Mouse (Mus musculus) megakaryocyte, embryonic 14.5 days (primary cell): ENCODE measurements around the gene Ccdc87. TPM values are rescaled to one million over a fixed set of nuclear protein-coding genes. Genes with fewer than 3 reads are reported as not detected.

ENCODE experiments used
- H3K27me3 ChIP-seq: replicated peaks from 2 replicates; pipeline ENCODE3; 2012; ENCODE audit warnings: inconsistent platforms
- H3K36me3 ChIP-seq: replicated peaks from 2 replicates; pipeline ENCODE3; 2012; ENCODE audit warnings: low read length, inconsistent platforms, mixed read lengths
- H3K4me1 ChIP-seq: 2 replicates; pipeline ENCODE4 v1.6.1; 2012; ENCODE audit warnings: inconsistent platforms
- H3K4me3 ChIP-seq: replicated peaks from 2 replicates; pipeline ENCODE3; 2012; ENCODE audit warnings: moderate library complexity, mild to moderate bottlenecking, inconsistent platforms
- H3K9me3 ChIP-seq: 2 replicates; pipeline ENCODE4 v1.6.1; 2012; ENCODE audit warnings: inconsistent platforms
- FLI1 ChIP-seq: IDR thresholded peaks from 2 replicates; pipeline ENCODE4 v1.6.1; 2012; ENCODE audit warnings: low read length, inconsistent platforms, mixed read lengths
- GATA1 ChIP-seq: IDR thresholded peaks from 3 replicates; pipeline ENCODE4 v1.6.1; 2012; ENCODE audit warnings: mixed read lengths, low read length, inconsistent platforms, borderline replicate concordance
- polyA plus RNA-seq: library from polyadenylated mRNA; stranded (reverse); fragments of >175 nt; gene quantifications from 2 replicates; pipeline ENCODE4 v1.2.3, GENCODE M21; 2012; ENCODE audit warnings: low replicate concordance; ENCODE audit not compliant: insufficient read depth

Ccdc87 gene
- polyA plus RNA-seq: not detected in 2 replicates

DNA sequence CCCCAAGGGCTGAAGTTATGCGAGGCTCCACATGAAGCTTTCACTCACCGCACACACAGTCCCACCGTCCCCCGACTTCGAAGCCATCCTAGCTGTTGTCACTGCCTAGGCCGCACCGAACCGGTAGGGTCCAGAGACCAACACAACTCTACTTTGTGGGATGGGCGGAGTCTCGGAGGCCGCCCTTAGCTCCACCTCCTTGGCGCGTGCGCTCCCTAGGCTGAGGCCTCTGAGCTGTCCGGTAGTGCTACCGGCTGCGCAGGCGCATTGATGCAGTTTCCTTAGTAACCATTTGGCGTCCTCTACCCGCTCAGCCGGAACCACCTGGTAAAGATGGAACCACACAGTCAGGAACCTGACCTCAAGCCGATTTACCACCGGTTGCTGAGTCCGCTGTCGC is at the start of gene Ccdc87, which contains the start of gene Ccs:
TSS of gene Ccdc87 (plus strand) at position 218 of the 400 bp plus-strand sequence.
TSS of gene Ccs (minus strand) at position 184 of the 400 bp plus-strand sequence.
- Histone ChIP-seq H3K9me3 (no peaks in the 10 kb centered on the region), H3K4me1 (peaks cover 36% of the 10 kb centered on the region)

GRCm38 (mm10) chr19:4793281-4793830 is 45.8 kb upstream of the Ccdc87 start:
- no peaks in the 10 kb centered on the region for H3K9me3 ChIP-seq
- H3K4me3 ChIP-seq: peak overlapping the region; percentile 95
- peaks cover 60% of the 10 kb centered on the region for H3K36me3 ChIP-seq
- TF ChIP-seq FLI1 (no peak), GATA1 (no peak)
- H3K27me3 ChIP-seq: no peaks in the 10 kb centered on the region
- H3K4me1 ChIP-seq: peaks cover 74% of the 10 kb centered on the region

More for the DNA sequence above, at the start of gene Ccdc87, which contains the start of gene Ccs:
- no peak for TF ChIP-seq GATA1
- TF ChIP-seq FLI1: no peak
- Histone ChIP-seq H3K36me3 (peaks cover 32% of the 10 kb centered on the region), H3K4me3 (peak within 1 kb of the TSS; percentile 96), H3K27me3 (peaks cover 31% of the 10 kb centered on the region)

GRCm38 (mm10) chr19:4793831-4794422 is 45.2 kb upstream of the Ccdc87 start, which contains the start of gene Rbm4:
Gene Rbm4, minus strand, starts transcription at chr19:4793901.
- H3K36me3 ChIP-seq: peaks cover 60% of the 10 kb centered on the region
- H3K27me3 ChIP-seq: no peaks in the 10 kb centered on the region
- H3K9me3 ChIP-seq: no peaks in the 10 kb centered on the region
- H3K4me3 ChIP-seq: peak within 1 kb of the TSS; percentile 95
- no peak for TF ChIP-seq GATA1
- TF ChIP-seq FLI1: no peak
- peaks cover 68% of the 10 kb centered on the region for H3K4me1 ChIP-seq

GRCm38 (mm10) chr19:4795929-4796328 is 43.2 kb upstream of the Ccdc87 start:
- H3K4me1 ChIP-seq: peaks cover 57% of the 10 kb centered on the region
- TF ChIP-seq FLI1 (no peak), GATA1 (no peak)
- H3K9me3 ChIP-seq: no peaks in the 10 kb centered on the region
- H3K4me3 ChIP-seq: no peak overlapping the region
- peaks cover 61% of the 10 kb centered on the region for H3K36me3 ChIP-seq
- no peaks in the 10 kb centered on the region for H3K27me3 ChIP-seq

GRCm38 (mm10) chr19:4797846-4798245 is 41.3 kb upstream of the Ccdc87 start:
- peaks cover 67% of the 10 kb centered on the region for H3K36me3 ChIP-seq
- H3K27me3 ChIP-seq: no peaks in the 10 kb centered on the region
- no peak overlapping the region for H3K4me3 ChIP-seq
- H3K9me3 ChIP-seq: no peaks in the 10 kb centered on the region
- peaks cover 63% of the 10 kb centered on the region for H3K4me1 ChIP-seq
- TF ChIP-seq GATA1 (no peak), FLI1 (no peak)

DNA sequence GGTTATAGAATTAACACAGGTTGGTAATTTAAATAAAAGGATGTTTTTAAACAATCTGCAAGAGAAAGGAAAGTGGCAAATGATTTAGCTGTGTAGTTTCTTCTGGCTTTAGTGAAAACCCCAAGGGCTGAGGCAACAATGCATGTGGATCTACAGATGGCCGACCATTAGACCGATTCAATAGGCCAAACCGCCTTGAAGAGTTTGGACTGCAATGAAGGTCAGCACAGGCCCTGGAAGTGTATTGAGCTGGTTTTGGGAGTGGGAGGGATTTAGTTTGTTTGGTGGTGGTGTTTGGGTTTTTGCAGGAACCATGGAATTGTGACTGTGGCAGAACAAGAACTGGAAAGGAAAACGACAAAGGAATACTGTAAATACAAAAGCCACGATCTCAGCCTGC is 40.1 kb upstream of the Ccdc87 start:
- Histone ChIP-seq H3K27me3 (no peaks in the 10 kb centered on the region), H3K9me3 (no peaks in the 10 kb centered on the region), H3K4me3 (no peak overlapping the region), H3K4me1 (peaks cover 74% of the 10 kb centered on the region), H3K36me3 (peaks cover 79% of the 10 kb centered on the region)
- TF ChIP-seq FLI1 (no peak), GATA1 (no peak)

GRCm38 (mm10) chr19:4802691-4803091 is 36.5 kb upstream of the Ccdc87 start:
- no peak for TF ChIP-seq FLI1
- no peak for TF ChIP-seq GATA1
- no peaks in the 10 kb centered on the region for H3K9me3 ChIP-seq
- no peak overlapping the region for H3K4me3 ChIP-seq
- H3K4me1 ChIP-seq: peaks cover 72% of the 10 kb centered on the region
- H3K27me3 ChIP-seq: no peaks in the 10 kb centered on the region
- H3K36me3 ChIP-seq: peaks cover 71% of the 10 kb centered on the region

DNA sequence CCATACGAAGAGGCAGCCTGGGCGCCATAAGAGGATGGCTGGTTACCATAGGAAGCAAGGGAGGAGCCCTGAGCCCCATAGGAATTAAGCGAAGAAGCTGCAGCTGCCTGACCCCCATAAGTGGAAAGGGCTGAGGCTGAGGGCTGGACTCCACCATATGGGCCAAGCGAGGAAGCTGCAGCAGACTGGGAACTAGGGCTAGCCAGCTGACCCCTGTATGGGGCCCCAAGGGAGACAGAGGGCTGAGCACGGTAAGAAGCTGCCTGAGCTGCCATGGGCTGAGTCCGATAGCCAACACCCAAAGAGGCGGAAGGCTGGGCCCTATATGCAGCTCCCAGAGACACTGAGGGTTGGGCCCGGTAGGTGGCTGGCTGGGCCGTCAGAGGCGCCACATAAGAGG is 35.9 kb upstream of the Ccdc87 start:
- Histone ChIP-seq H3K9me3 (no peaks in the 10 kb centered on the region), H3K4me1 (peaks cover 76% of the 10 kb centered on the region), H3K36me3 (peaks cover 70% of the 10 kb centered on the region), H3K4me3 (no peak overlapping the region), H3K27me3 (no peaks in the 10 kb centered on the region)
- TF ChIP-seq GATA1 (no peak), FLI1 (no peak)

- H3K36me3 ChIP-seq: peaks cover 4% of the 10 kb centered on the region
- peaks cover 4% of the 10 kb centered on the region for H3K9me3 ChIP-seq
- TF ChIP-seq FLI1: no peak
- TF ChIP-seq GATA1: no peak
- H3K27me3 ChIP-seq: no peaks in the 10 kb centered on the region
- H3K4me3 ChIP-seq: peak overlapping the region; percentile 99
- H3K4me1 ChIP-seq: peaks cover 43% of the 10 kb centered on the region
These were observed 28.9 kb upstream of the Ccdc87 start for GRCm38 (mm10) chr19:4810309-4810708.

- H3K4me3 ChIP-seq: peak overlapping the region; percentile 99
- no peaks in the 10 kb centered on the region for H3K27me3 ChIP-seq
- H3K4me1 ChIP-seq: peaks cover 39% of the 10 kb centered on the region
- H3K36me3 ChIP-seq: peaks cover 4% of the 10 kb centered on the region
- peaks cover 8% of the 10 kb centered on the region for H3K9me3 ChIP-seq
- no peak for TF ChIP-seq GATA1
- TF ChIP-seq FLI1: no peak
These were observed 28.5 kb upstream of the Ccdc87 start for GRCm38 (mm10) chr19:4810746-4811062.
